Mouse (Mus musculus): ENCODE measurements around the gene Atp13a2.

Gene Atp13a2

GRCm38 (mm10) chr4:141041117-141041516 is 54.4 kb downstream of the Atp13a2 start:
- no peak for DNase-seq (ENCODE audit: low spot score)

DNA sequence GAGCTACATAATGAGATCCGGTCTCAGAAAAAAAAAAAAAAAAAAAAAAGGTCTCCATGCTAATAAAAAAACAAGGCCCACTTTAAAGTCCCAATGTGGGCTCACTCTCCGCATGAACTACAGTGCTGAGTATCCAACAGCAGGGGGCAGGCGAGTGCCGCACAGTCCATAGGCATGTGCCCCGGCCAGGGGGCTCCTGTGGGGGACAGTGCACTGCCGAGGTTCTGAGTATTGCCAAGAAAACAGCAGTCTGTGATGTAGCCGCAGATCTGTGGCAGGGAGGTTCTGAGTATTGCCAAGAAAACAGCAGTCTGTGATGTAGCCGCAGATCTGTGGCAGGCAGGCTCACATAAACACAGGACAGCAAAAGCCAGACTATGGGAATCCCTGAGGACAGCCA is 58.1 kb downstream of the Atp13a2 start:
- no peak for DNase-seq (ENCODE audit: low spot score)

DNA sequence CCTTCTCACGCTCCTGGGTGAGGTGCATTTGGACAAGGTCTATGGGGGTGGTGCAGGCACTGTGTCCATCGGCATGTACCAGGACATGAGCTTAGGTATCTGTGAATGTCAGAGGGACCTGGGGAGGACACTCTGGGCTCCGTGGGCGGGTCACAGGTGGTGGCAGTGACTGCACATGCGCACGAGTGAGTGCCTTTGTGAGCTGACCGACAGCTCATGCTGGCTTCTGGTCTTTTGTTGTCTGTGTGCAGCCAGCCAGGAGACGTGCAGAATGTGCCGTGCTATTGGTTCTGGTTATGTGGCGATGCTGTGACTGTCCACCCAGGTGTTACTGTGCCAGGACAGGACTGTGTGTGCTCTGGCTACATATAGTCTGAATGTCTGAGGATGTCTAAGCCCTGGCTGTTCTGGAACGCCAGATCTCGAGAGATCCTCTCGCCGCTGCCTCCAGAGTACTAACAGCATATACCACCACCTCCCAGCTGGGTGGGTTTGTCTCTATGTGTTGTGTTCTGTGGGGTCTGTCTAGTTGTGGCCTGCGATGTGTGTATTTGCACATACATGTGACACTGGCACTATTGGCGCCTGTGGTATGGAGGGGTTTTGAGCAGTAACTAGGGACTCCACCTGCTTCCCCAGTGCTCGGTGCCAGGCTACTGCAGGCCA is 62.3 kb downstream of the Atp13a2 start:
- no peak for DNase-seq (ENCODE audit: low spot score)

- no peak for DNase-seq (ENCODE audit: low spot score)
Observed at GRCm38 (mm10) chr4:141049476-141049835, 62.8 kb downstream of the Atp13a2 start.

DNA sequence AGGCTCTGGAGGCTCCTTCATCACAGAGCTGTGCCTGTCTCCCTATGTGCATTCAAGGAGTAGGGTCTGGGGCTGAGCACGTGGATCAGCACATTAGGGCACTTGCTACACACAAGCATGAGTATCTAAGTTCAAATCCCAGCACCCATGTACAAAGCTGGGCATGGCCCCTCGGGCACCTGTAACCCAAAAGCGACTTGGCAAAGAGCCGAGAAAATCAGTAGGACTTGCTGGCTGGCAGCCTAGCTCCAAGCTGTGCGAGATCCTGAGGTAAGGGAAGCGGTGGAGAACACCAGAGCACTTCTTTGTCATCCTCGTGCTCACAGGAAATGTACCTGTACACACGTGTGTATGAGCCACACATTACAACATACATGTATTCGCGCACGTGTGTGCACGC is 65.8 kb downstream of the Atp13a2 start:
- no peak for DNase-seq (ENCODE audit: low spot score)

DNA sequence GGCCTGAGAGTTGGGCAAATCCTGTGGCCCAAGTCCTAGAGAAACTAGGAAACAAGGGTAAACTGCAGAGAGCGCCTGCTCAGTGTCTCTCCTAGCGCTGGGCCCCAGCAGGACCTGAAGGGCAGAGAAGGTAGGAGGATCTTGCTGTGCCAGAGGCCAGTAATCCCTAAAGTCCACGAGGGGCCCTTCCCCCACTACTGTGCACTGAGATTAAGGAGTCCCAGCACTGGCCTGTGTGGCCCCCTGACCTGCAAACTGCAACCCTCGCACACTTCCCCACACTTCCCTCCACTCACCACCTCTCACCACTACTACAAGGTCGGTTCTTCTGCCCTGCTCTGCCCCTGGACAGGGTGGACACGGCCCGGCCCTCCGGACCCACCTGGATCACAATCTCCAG is 66.5 kb downstream of the Atp13a2 start:
- DNase-seq (ENCODE audit: low spot score), result no peak

GRCm38 (mm10) chr4:141053568-141054161 is 67.0 kb downstream of the Atp13a2 start:
- DNase-seq (ENCODE audit: low spot score), result no peak

Data from urinary bladder, postnatal 10 days (tissue).